Mouse (Mus musculus) lung, postnatal 0 days (tissue): ENCODE results near the gene Patz1.

Experiments
- CTCF ChIP-seq: IDR thresholded peaks from 2 replicates; pipeline ENCODE4 v1.5.1; 2016; ENCODE audit warnings: antibody characterized with exemption, mild to moderate bottlenecking
- EP300 ChIP-seq: IDR thresholded peaks from 2 replicates; pipeline ENCODE4 v1.6.1; 2016; ENCODE audit warnings: antibody characterized with exemption, mild to moderate bottlenecking, control low read depth

DNA sequence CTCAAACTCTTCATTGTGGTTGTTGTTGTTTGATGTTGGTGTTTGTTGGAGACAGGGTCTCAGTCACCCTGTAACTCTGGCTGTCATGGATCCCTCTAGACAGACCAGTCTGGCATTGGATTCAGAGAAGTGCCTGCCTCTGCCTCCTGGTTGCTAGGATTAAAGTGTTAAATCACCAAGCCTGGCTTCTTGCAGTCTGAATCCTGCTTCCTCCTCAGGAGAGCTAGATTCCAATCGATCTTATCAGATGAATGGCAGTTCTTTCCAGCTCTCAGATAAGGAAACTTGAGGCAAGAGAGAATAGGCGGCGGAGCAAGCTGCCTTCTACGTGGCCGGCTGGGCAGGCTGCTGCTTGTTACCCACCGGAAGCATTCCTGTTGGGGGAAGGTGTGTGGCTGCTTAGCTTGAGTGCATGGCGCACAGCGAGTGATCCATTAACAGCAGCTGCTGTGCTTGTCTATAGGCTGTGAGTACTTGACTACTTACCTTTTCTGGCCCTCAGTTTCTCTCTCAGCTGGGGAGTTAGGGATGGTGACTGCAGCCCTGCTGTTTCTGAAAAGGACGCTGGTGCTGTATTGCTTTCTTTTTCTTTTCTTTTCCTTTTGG, 46.1 kb downstream of the Patz1 start:
- TF ChIP-seq CTCF (no peak), EP300 (no peak)
